Mouse (Mus musculus) layer of hippocampus, adult 11-12 months (tissue): ENCODE data around the gene Magi2.
A peak's percentile ranks its signal among the peaks of the same experiment; 100 is the strongest.

Experiments
- DNase-seq: peaks from one replicate; pipeline ENCODE4 v3.0.0; 2022; ENCODE audit warnings: low spot score

The Magi2 gene

DNA sequence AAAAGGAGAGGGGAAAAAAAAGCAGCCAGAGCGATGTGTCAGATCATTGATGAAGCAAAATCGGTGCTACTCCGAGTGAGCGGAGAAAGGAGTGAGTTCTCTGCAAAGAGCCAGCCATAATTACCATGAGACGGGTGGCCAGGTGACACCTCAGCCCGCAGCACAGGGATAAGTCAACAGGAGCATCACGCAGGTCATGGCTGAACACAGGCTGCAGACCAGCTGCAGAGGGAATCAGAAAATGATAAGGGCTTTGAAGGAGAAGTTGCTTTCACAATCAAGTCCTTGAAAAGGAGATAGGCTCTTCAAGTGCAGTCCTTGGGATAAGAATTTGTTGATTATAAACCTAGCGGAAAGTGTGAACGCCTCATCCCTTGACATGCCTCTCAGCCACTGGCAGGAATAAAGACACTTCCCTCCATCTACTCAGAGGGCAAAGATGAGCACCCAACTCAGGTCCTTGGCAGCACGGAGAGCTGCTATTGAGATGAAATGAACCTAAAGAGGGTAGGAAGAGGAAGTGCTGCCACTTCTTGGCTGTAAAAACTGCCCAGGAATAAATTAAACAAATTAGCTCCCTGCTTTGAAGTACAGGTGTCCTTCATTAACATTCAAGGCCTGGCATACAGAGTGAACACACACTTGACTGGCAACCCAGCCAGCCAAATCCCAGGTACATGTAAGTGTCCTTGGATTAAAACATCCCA lies 1428.1 kb downstream of the Magi2 start:
- no peak for DNase-seq

DNA sequence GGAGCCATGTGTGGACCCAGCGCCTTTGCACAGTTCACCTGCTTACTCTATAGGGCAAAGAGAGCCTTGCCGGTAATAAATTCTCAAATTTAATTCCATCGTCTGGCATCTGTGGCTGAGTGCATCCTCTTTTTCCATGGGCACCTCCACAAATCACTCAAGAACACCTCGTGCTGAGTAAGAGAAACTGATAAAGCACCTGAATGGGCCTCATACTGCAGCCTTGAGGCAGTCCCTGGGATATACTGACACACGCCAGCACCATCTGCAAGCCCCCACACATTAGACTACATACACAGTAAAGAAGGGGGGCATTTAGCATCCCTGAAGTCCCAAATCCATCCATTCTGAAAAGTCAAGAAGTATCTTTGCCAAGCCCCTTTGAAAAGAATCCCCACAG lies 1430.2 kb downstream of the Magi2 start:
- no peak for DNase-seq

GRCm38 (mm10) chr5:20667601-20668000 lies 1440.8 kb downstream of the Magi2 start:
- DNase-seq, result no peak

- no peak for DNase-seq
These were observed 1442.0 kb downstream of the Magi2 start for GRCm38 (mm10) chr5:20668736-20669355.

- DNase-seq, result no peak
These were observed 1442.6 kb downstream of the Magi2 start for GRCm38 (mm10) chr5:20669456-20669855.

GRCm38 (mm10) chr5:20671826-20672225 lies 1445.0 kb downstream of the Magi2 start:
- DNase-seq, result peak; percentile 58

- DNase-seq, result no peak
These were observed 1447.7 kb downstream of the Magi2 start for GRCm38 (mm10) chr5:20674523-20674922.

DNA sequence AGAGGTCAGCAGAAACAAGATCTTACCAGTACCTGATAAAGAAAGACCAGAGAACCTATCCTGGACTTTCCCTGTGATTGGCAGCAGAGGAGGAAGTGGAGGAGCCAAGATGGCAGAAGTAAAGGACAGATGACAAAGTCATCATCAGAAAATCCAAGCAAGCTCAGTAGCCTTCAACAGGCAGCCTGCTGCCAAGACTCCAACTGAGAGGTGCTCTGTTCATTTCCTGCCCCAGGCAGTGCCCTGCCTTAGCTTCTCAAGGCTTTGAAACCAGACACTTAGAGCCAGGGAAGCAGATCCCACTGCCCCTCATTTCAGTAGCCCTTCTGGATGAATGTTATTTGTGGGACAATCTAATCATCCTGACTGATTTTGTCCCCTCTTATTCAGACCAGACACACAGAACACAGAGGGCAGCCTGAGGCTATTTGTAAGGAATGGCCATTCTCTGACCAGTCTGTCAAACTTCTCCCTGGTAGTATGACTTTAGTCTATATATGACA lies 1448.4 kb downstream of the Magi2 start:
- no peak for DNase-seq

DNA sequence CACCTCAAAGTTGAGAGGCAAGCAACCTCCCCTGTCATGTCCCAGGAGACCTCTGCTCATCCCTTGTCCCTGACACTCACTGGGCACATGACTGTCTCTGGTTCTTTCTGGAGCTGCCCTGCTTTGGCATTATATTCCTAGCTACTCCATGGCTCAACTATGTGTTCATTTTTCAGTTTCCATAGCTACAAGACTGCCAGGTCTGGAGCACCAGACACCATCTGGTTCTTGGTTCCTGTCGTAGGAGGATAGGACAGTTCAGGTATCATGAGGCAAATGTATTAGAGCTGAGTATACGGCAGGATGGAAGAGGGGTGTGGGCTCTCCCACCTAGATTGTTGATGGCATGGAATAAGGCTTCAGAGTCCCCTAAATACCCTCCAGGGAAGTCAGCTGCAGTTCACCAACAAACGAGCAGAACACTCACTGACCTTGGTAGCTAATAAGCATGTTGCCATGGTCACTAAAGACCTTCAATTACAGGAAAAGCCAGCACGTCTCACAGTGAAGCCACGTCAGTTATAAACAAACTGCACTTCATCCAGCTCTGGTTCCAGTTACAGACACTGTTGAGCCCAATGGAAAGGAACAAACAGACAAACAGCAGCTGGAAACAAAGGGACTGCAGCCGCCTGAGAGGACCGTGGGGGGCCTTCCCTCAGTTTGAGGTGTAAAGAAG lies 1449.5 kb downstream of the Magi2 start:
- no peak for DNase-seq

DNA sequence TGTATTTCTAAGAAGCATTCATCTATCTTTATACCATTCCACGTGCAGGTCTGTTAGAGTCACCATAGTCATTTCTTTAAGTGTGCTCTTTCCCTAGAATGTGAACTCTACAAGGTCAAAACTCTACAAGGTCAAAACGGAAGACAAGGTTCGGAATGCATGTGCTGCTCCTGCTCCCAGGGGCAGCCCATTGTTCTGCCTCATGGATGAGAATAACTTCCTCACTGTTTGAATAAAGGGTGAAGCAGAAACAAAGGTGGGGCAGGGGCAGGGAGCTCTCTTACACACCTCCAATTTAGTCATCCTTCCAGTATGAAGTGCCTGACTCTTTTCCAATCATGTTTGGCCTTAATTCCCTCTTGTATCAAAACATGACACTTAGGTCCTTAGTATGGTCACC lies 1450.4 kb downstream of the Magi2 start:
- DNase-seq, result no peak

- no peak for DNase-seq
These were observed 1451.7 kb downstream of the Magi2 start for GRCm38 (mm10) chr5:20678573-20678972.

GRCm38 (mm10) chr5:20679920-20680319 lies 1453.1 kb downstream of the Magi2 start:
- DNase-seq, result no peak

GRCm38 (mm10) chr5:20680833-20681530 lies 1454.1 kb downstream of the Magi2 start:
- peak; percentile 39 for DNase-seq

GRCm38 (mm10) chr5:20681660-20682059 lies 1454.8 kb downstream of the Magi2 start:
- no peak for DNase-seq

- DNase-seq, result no peak
These were observed 1455.4 kb downstream of the Magi2 start for GRCm38 (mm10) chr5:20682208-20682607.

GRCm38 (mm10) chr5:20684112-20684511 lies 1457.3 kb downstream of the Magi2 start:
- DNase-seq, result no peak

GRCm38 (mm10) chr5:20692230-20692629 lies 1465.4 kb downstream of the Magi2 start:
- no peak for DNase-seq

DNA sequence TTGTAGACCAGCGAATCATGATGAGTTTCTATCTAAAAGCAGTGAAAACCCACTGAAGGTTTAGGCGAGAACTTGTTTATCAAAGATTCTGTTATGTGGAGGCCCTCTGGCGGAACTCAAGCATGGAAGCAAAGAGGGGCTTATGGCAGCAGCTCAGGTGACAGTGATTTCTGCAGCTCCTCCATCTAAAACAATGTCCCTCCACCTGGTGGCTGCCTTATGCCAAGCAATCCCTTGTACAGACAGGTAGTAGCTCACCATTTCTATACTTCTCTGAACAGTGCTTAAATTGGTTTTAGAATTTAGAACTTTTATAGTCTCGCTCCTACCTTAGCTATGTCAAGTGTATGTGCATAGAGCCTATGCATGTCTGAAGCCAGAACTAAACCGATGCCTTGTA lies 1472.3 kb downstream of the Magi2 start:
- DNase-seq, result no peak

DNA sequence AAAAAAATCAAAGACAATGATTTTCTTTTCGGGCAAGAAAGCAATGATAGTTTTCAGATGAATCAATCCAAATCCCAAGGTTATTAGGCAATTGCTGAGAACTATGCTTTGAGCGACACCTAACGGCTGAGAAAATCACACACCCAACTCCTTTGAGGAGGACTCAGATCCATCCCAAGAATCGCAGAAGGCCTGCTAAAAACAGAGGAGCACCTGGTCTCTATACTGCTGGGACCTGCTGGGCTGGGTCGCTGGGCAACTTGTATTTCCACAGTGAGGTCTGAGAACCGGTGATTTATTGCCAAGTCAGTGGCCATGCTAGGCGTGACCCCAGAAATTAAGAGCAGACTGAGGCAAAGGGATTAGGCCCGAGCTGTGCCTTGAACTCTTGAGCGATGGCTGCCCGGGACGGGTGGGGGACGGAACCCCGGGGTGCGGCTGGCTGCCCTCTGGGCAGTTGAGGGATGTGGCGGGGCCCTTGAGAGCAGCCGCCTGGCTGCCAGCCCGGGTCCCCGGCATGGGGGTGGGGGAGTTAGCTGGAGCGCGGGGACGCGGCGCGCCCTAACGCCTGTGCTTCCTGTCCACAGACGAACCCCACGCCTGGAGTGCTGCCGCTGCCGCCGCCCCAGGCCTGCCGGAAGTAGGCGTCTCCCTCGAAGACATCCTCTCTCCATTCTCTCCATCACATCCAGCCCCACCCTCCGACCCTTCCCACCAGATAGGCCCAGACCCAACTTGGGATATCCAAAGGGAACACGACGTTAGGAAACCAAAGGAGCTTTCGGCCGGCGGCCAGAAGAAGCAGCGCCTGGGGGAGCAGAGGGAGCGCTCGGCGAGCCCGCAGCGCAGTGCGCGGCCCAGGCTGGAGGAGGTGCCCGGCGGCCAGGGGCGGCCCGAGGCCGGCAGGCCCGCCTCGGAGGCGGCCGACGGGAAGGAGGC lies 1474.9 kb downstream of the Magi2 start:
- peak; percentile 88 for DNase-seq

- DNase-seq, result peak; percentile 48
These were observed 1475.9 kb downstream of the Magi2 start for GRCm38 (mm10) chr5:20702480-20703303.
